Mouse (Mus musculus): ENCODE measurements at regions not wholly inside any gene's neighbourhood (a gene's known extent, or its start where the extent isn't known, plus 50 kb on each side); places are given as distances from the start of the nearest gene placed in this dataset.

- Histone ChIP-seq H3K27ac (no peak overlapping the region), H3K9ac (replicated peaks) (no peak overlapping the region), H3K9me3 (ENCODE audit: control insufficient read depth, low read length) (no peaks in the 10 kb centered on the region), H3K36me3 (replicated peaks; ENCODE audit: control insufficient read depth, insufficient read depth, low read depth) (no peaks in the 10 kb centered on the region), H3K4me2 (ENCODE audit: low read depth) (no peak overlapping the region), H3K4me1 (replicated peaks; ENCODE audit: control insufficient read depth in 2 of 2, insufficient read depth in 2 of 2, low read length in 1 of 2) (no peaks in the 10 kb centered on the region), H3K4me3 (ENCODE audit: insufficient read depth in 1 of 2, low read depth in 2 of 2, low read length in 2 of 2) (no peak overlapping the region), H3K27me3 (ENCODE audit: control insufficient read depth, insufficient read depth, low read length) (no peaks in the 10 kb centered on the region)
- DNase-seq (ENCODE audit: low read depth in 3 of 3, low spot score in 3 of 3) (no peak), ATAC-seq (ENCODE audit: insufficient read depth) (no peak)
- TF ChIP-seq CTCF (IDR thresholded peaks at IDR 0.05; ENCODE audit: low read depth) (no peak), EP300 (IDR thresholded peaks at IDR 0.05; ENCODE audit: low read depth) (no peak)
- 44% methylated on average over 1 of the region's 1 CpGs for WGBS (ENCODE audit: insufficient replicate concordance)
Measured at GRCm38 (mm10) chr3:60916411-60916810, 86.2 kb upstream of the P2ry1 start.

DNA sequence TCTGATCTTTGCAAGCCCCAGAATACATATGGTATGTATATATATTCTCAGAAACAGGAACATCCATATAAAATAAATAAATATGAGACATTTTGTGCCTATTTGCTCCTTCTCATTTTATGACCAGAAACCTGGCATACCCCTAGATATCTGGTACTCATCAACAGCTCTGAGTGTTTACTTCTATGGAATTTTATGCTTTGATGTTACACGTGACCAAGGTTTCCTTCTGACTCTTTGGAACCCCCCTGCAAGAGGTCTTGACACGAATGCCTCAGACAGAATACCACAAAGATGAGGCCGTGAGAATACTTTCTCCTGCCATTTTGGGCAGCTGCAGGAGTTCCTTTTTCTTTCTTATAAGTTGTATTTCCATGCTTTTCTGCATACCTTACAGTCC is 85.3 kb upstream of the P2ry1 start:
- no peak overlapping the region for H3K27ac ChIP-seq
- no peak overlapping the region for H3K4me3 ChIP-seq (ENCODE audit: insufficient read depth in 1 of 2, low read depth in 2 of 2, low read length in 2 of 2)
- no peak overlapping the region for H3K9ac ChIP-seq (replicated peaks)
- H3K4me2 ChIP-seq (ENCODE audit: low read depth), result no peak overlapping the region
- H3K9me3 ChIP-seq (ENCODE audit: control insufficient read depth, low read length), result no peaks in the 10 kb centered on the region
- no peaks in the 10 kb centered on the region for H3K27me3 ChIP-seq (ENCODE audit: control insufficient read depth, insufficient read depth, low read length)
- ATAC-seq (ENCODE audit: insufficient read depth) (no peak), DNase-seq (ENCODE audit: low read depth in 3 of 3, low spot score in 3 of 3) (no peak)
- H3K36me3 ChIP-seq (replicated peaks; ENCODE audit: control insufficient read depth, insufficient read depth, low read depth), result no peaks in the 10 kb centered on the region
- no peaks in the 10 kb centered on the region for H3K4me1 ChIP-seq (replicated peaks; ENCODE audit: control insufficient read depth in 2 of 2, insufficient read depth in 2 of 2, low read length in 1 of 2)
- WGBS (ENCODE audit: insufficient replicate concordance), result 57% methylated on average over 3 of the region's 3 CpGs
- TF ChIP-seq CTCF (IDR thresholded peaks at IDR 0.05; ENCODE audit: low read depth), result no peak
- no peak for TF ChIP-seq EP300 (IDR thresholded peaks at IDR 0.05; ENCODE audit: low read depth)

DNA sequence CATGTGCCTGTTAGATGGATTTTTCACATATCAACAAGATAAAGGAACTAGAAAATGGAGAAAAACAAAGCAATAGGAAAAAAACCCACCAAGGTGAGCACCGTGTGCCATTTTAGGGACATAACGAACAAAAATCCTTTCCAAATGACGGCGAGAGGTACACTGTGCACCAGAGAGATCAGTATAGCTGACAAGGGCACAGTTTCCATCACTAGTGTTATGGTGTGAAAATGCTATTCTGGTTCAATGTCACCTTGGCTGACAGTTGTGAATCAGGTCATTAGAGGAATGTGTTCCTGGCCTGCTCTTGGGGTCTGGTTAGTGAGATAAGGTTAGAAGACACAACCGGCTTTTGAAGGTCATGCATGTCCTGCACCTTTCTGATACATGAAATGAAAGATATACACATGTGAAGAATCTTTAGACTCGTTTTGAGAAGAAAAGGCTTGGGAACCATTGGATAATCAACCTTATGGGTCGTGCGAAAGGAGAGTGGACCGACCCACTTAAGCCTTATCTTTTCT is 76.5 kb upstream of the P2ry1 start:
- peak; percentile 33; the same call in 1 of the 2 replicates for ATAC-seq (ENCODE audit: insufficient read depth)
- Histone ChIP-seq H3K9ac (replicated peaks) (no peak overlapping the region), H3K4me2 (ENCODE audit: low read depth) (no peak overlapping the region), H3K27ac (no peak overlapping the region), H3K4me3 (ENCODE audit: insufficient read depth in 1 of 2, low read depth in 2 of 2, low read length in 2 of 2) (no peak overlapping the region), H3K27me3 (ENCODE audit: control insufficient read depth, insufficient read depth, low read length) (no peaks in the 10 kb centered on the region), H3K9me3 (ENCODE audit: control insufficient read depth, low read length) (no peaks in the 10 kb centered on the region), H3K4me1 (replicated peaks; ENCODE audit: control insufficient read depth in 2 of 2, insufficient read depth in 2 of 2, low read length in 1 of 2) (peaks cover 2% of the 10 kb centered on the region in 2 experiments; a peak in 3 of 4 replicates), H3K36me3 (replicated peaks; ENCODE audit: control insufficient read depth, insufficient read depth, low read depth) (no peaks in the 10 kb centered on the region)
- WGBS (ENCODE audit: insufficient replicate concordance), result 50% methylated on average over 9 of the region's 9 CpGs
- DNase-seq (ENCODE audit: low read depth in 3 of 3, low spot score in 3 of 3), result peak in 2 of 3 experiments; percentile 6 to 24
- no peak for TF ChIP-seq CTCF (IDR thresholded peaks at IDR 0.05; ENCODE audit: low read depth)
- TF ChIP-seq EP300 (IDR thresholded peaks at IDR 0.05; ENCODE audit: low read depth), result peak; percentile 60

DNA sequence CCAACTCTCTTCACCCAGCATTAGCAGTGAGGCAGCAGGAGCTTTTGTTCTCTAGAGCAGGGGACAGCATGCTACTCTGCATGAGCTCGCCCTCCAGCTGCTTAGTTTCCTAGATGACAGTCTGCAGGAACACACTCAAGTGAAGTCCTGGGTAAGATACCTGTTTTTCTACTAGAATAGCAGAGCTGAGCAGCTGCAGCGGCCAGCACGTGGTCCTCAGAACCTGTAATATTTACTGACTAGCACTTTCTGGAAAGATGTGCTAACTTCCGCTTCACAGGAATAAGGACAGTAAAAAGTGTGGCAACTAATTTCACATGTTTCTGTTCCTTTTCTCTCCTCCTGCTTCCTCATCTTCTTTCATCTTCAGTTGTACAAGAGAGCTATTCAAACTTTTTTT is 73.7 kb upstream of the P2ry1 start:
- Histone ChIP-seq H3K27me3 (ENCODE audit: control insufficient read depth, insufficient read depth, low read length) (no peaks in the 10 kb centered on the region), H3K4me3 (ENCODE audit: insufficient read depth in 1 of 2, low read depth in 2 of 2, low read length in 2 of 2) (no peak overlapping the region), H3K9ac (replicated peaks) (no peak overlapping the region), H3K36me3 (replicated peaks; ENCODE audit: control insufficient read depth, insufficient read depth, low read depth) (no peaks in the 10 kb centered on the region), H3K27ac (no peak overlapping the region), H3K4me2 (ENCODE audit: low read depth) (no peak overlapping the region), H3K4me1 (replicated peaks; ENCODE audit: control insufficient read depth in 2 of 2, insufficient read depth in 2 of 2, low read length in 1 of 2) (peaks cover 2% of the 10 kb centered on the region in 2 experiments; a peak in 3 of 4 replicates), H3K9me3 (ENCODE audit: control insufficient read depth, low read length) (no peaks in the 10 kb centered on the region)
- DNase-seq (ENCODE audit: low read depth in 3 of 3, low spot score in 3 of 3) (no peak), ATAC-seq (ENCODE audit: insufficient read depth) (no peak)
- TF ChIP-seq EP300 (IDR thresholded peaks at IDR 0.05; ENCODE audit: low read depth) (no peak), CTCF (IDR thresholded peaks at IDR 0.05; ENCODE audit: low read depth) (no peak)
- 47% methylated on average over 4 of the region's 4 CpGs for WGBS (ENCODE audit: insufficient replicate concordance)

GRCm38 (mm10) chr3:60934492-60934891 is 68.1 kb upstream of the P2ry1 start:
- H3K4me2 ChIP-seq (ENCODE audit: low read depth), result no peak overlapping the region
- ATAC-seq (ENCODE audit: insufficient read depth) (no peak), DNase-seq (ENCODE audit: low read depth in 3 of 3, low spot score in 3 of 3) (no peak)
- no peak overlapping the region for H3K9ac ChIP-seq (replicated peaks)
- no peak overlapping the region for H3K27ac ChIP-seq
- H3K9me3 ChIP-seq (ENCODE audit: control insufficient read depth, low read length), result no peaks in the 10 kb centered on the region
- H3K4me1 ChIP-seq (replicated peaks; ENCODE audit: control insufficient read depth in 2 of 2, insufficient read depth in 2 of 2, low read length in 1 of 2), result no peaks in the 10 kb centered on the region
- WGBS (ENCODE audit: insufficient replicate concordance), result 80% methylated on average over 1 of the region's 1 CpGs
- H3K36me3 ChIP-seq (replicated peaks; ENCODE audit: control insufficient read depth, insufficient read depth, low read depth), result no peaks in the 10 kb centered on the region
- no peaks in the 10 kb centered on the region for H3K27me3 ChIP-seq (ENCODE audit: control insufficient read depth, insufficient read depth, low read length)
- no peak overlapping the region for H3K4me3 ChIP-seq (ENCODE audit: insufficient read depth in 1 of 2, low read depth in 2 of 2, low read length in 2 of 2)
- TF ChIP-seq CTCF (IDR thresholded peaks at IDR 0.05; ENCODE audit: low read depth), result no peak
- TF ChIP-seq EP300 (IDR thresholded peaks at IDR 0.05; ENCODE audit: low read depth), result no peak
